Mouse (Mus musculus): ENCODE results near the gene Fbxw7.

- no peak for TF ChIP-seq CTCF (conservative IDR thresholded peaks at IDR 0.05 in 1 of 2, IDR thresholded peaks at IDR 0.05 in 1 of 2; ENCODE audit: low read depth in 2 of 2, low read length in 2 of 2)
- TF ChIP-seq MAZ (IDR thresholded peaks at IDR 0.05; ENCODE audit: low read depth, low read length), result no peak
- no peak for TF ChIP-seq BHLHE40 (IDR thresholded peaks at IDR 0.05; ENCODE audit: low read depth, low read length)
- no peak for TF ChIP-seq MAX (IDR thresholded peaks at IDR 0.05; ENCODE audit: low read length)
- no peak for TF ChIP-seq NELFE (IDR thresholded peaks at IDR 0.05; ENCODE audit: low read depth, low read length)
- no peak for TF ChIP-seq RCOR1 (conservative IDR thresholded peaks at IDR 0.05; ENCODE audit: low read depth, low read length)
- TF ChIP-seq CHD1 (IDR thresholded peaks at IDR 0.05; ENCODE audit: low read depth, low read length), result no peak
- TF ChIP-seq HCFC1 (IDR thresholded peaks at IDR 0.05; ENCODE audit: low read depth, low read length), result no peak
- TF ChIP-seq ETS1 (conservative IDR thresholded peaks at IDR 0.05; ENCODE audit: low read depth, low read length), result no peak
- no peak for TF ChIP-seq MEF2A (IDR thresholded peaks at IDR 0.05; ENCODE audit: borderline replicate concordance, low read depth, low read length)
- TF ChIP-seq RAD21 (IDR thresholded peaks at IDR 0.05; ENCODE audit: low read depth, low read length), result no peak
- TF ChIP-seq ZC3H11A (IDR thresholded peaks at IDR 0.05; ENCODE audit: low read depth, low read length), result no peak
- no peak for TF ChIP-seq ZMIZ1 (IDR thresholded peaks at IDR 0.05; ENCODE audit: low read depth, low read length)
- no peak for TF ChIP-seq MAFK (IDR thresholded peaks at IDR 0.05; ENCODE audit: insufficient replicate concordance, low read length)
Observed at GRCm38 (mm10) chr3:84972881-84973280, 157.8 kb downstream of the Fbxw7 start.

Data from CH12.LX (cell line).